Mouse (Mus musculus) lung, embryonic 16.5 days (tissue): ENCODE measurements around the gene Efcab3. TPM values are rescaled to one million over a fixed set of nuclear protein-coding genes. Genes with fewer than 3 reads are reported as not detected.

ENCODE experiments used
- ATAC-seq: fragments of 200-750 bp; cut with Nextera tagmentation; 2 replicates; pipeline ENCODE4 v1.8.0; 2017; ENCODE audit warnings: low read depth, mild to moderate bottlenecking, moderate library complexity
- H3K27ac ChIP-seq: fragments of 300-500 bp; sonication (generic); 2 replicates; pipeline ENCODE4 v1.5.1; 2014; ENCODE audit warnings: mild to moderate bottlenecking, control low read depth, low read length
- H3K27me3 ChIP-seq: fragments of 300-500 bp; sonication (generic); 2 replicates; pipeline ENCODE4 v1.6.1; 2014; ENCODE audit warnings: low read depth, low read length, mixed read lengths; ENCODE audit not compliant: control insufficient read depth, insufficient read depth
- H3K36me3 ChIP-seq: fragments of 300-500 bp; sonication (generic); 2 replicates; pipeline ENCODE4 v1.6.1; 2014; ENCODE audit warnings: low read length; ENCODE audit not compliant: control insufficient read depth, insufficient read depth
- H3K4me1 ChIP-seq: fragments of 300-500 bp; sonication (generic); replicated peaks from 2 replicates; pipeline ENCODE4 v1.6.1; 2014; ENCODE audit warnings: low read length, mixed read lengths; ENCODE audit not compliant: control insufficient read depth, insufficient read depth
- H3K4me2 ChIP-seq: fragments of 300-500 bp; sonication (generic); 2 replicates; pipeline ENCODE4 v1.6.1; 2014; ENCODE audit warnings: low read depth, low read length, control low read depth
- H3K4me3 ChIP-seq: fragments of 300-500 bp; sonication (generic); 2 replicates; pipeline ENCODE4 v1.5.1; 2014; ENCODE audit warnings: mild to moderate bottlenecking, low read length, control low read depth
- H3K9ac ChIP-seq: fragments of 300-500 bp; sonication (generic); 2 replicates; pipeline ENCODE4 v1.6.1; 2014; ENCODE audit warnings: low read length, control low read depth
- H3K9me3 ChIP-seq: fragments of 300-500 bp; sonication (generic); 2 replicates; pipeline ENCODE4 v1.6.1; 2016; ENCODE audit warnings: low read length; ENCODE audit not compliant: control insufficient read depth
- WGBS: fragments of 180-500 bp; shearing (Covaris S2); extraction: QIAGEN DNeasy Blood & Tissue Kit; methylation state at CpG from one replicate; pipeline ENCODE4 v1.1.7; 2014; 5-methylcytosine and 5-hydroxymethylcytosine counted together
- polyA plus RNA-seq: library from polyadenylated mRNA; unstranded; fragments of >200 nt; fragmentation: Nextera tagmentation; extraction: Ambion mirVana; gene quantifications from 2 replicates; pipeline ENCODE4 v1.2.1, GENCODE M21; 2015

Gene Efcab3
- polyA plus RNA-seq, 1 experiment from 2014 or later, result not detected

GRCm38 (mm10) chr11:105166780-105167179, 103.4 kb downstream of the Efcab3 start:
- no peak overlapping the region for H3K4me3 ChIP-seq
- H3K4me1 ChIP-seq, result no peaks in the 10 kb centered on the region
- H3K9me3 ChIP-seq, result peaks cover 18% of the 10 kb centered on the region
- no peaks in the 10 kb centered on the region for H3K27me3 ChIP-seq
- H3K9ac ChIP-seq, result no peak overlapping the region
- no peak overlapping the region for H3K4me2 ChIP-seq
- 88% methylated on average over 10 of the region's 10 CpGs for WGBS
- ATAC-seq, result no peak
- no peak overlapping the region for H3K27ac ChIP-seq
- no peaks in the 10 kb centered on the region for H3K36me3 ChIP-seq

Other genes starting within 250 kb of the Efcab3 start
- gene Mettl2, start 62.8 kb downstream of the Efcab3 start, polyA plus RNA-seq, result 32.9 and 33.0 TPM in 2 replicates
- not detected in 2 replicates for gene Gm10842, start 83.3 kb downstream of the Efcab3 start, polyA plus RNA-seq
- 11.6 and 12.7 TPM in 2 replicates for gene Tlk2, start 115.2 kb downstream of the Efcab3 start, polyA plus RNA-seq
- gene Mrc2, start 229.1 kb downstream of the Efcab3 start, polyA plus RNA-seq, result 31.0 and 31.9 TPM in 2 replicates